Mouse (Mus musculus) liver, adult 2 months (tissue): ENCODE results near the gene Elmod1. TPM values are rescaled to one million over a fixed set of nuclear protein-coding genes. Genes with fewer than 3 reads are reported as not detected.
"Not testable (repeated sequence)": the region's sequence is repeated elsewhere in the genome, so short reads cannot be mapped to it uniquely, and the experiment has no call there.

Experiments used
- DNase-seq: peaks from one replicate; pipeline ENCODE4 v3.0.0-alpha.2; 2011; ENCODE audit warnings: low read depth, low spot score; ENCODE audit errors: extremely low read depth
- H3K27ac ChIP-seq: fragments of 200-500 bp; replicated peaks from 2 replicates; pipeline ENCODE4 v1.5.1; 2012; ENCODE audit warnings: low read depth, mild to moderate bottlenecking, control low read depth, inconsistent platforms, low read length; ENCODE audit not compliant: insufficient read depth
- H3K27me3 ChIP-seq: fragments of 200-500 bp; 2 replicates; pipeline ENCODE4 v1.6.1; 2012; ENCODE audit warnings: mild to moderate bottlenecking, moderate library complexity, low read length, inconsistent platforms; ENCODE audit not compliant: control insufficient read depth, insufficient read depth
- H3K36me3 ChIP-seq: fragments of 200-500 bp; 2 replicates; pipeline ENCODE4 v1.6.1; 2012; ENCODE audit warnings: low read length, inconsistent platforms; ENCODE audit not compliant: control insufficient read depth, insufficient read depth
- H3K4me1 ChIP-seq: fragments of 200-500 bp; 2 replicates; pipeline ENCODE4 v1.6.1; 2011; ENCODE audit warnings: low read length; ENCODE audit not compliant: control insufficient read depth, insufficient read depth
- H3K4me3 ChIP-seq: fragments of 200-500 bp; 2 replicates; pipeline ENCODE4 v1.5.1; 2011; ENCODE audit warnings: low read depth, mild to moderate bottlenecking, control low read depth, low read length, moderate library complexity; ENCODE audit not compliant: insufficient read depth
- H3K79me2 ChIP-seq: fragments of 200-500 bp; 2 replicates; pipeline ENCODE4 v1.6.1; 2012; ENCODE audit warnings: inconsistent platforms, mild to moderate bottlenecking, low read length, moderate library complexity; ENCODE audit not compliant: control insufficient read depth, insufficient read depth
- H3K9ac ChIP-seq: fragments of 200-500 bp; 2 replicates; pipeline ENCODE4 v1.6.1; 2012; ENCODE audit warnings: low read depth, mild to moderate bottlenecking, control low read depth, inconsistent platforms, low read length
- CTCF ChIP-seq: fragments of 200-500 bp; IDR thresholded peaks from 2 replicates; pipeline ENCODE4 v1.5.1; 2011; ENCODE audit warnings: low read depth, low read length, control low read depth
- POLR2A ChIP-seq: fragments of 200-500 bp; IDR thresholded peaks from 2 replicates; pipeline ENCODE4 v1.6.1; 2011; ENCODE audit warnings: low read length, control low read depth; ENCODE audit not compliant: insufficient read depth; ENCODE audit errors: extremely low read depth
- WGBS: fragments of 180-500 bp; shearing (Covaris S2); methylation state at CpG from one replicate; pipeline ENCODE4 v1.1.7; 2018; 5-methylcytosine and 5-hydroxymethylcytosine counted together
- polyA plus RNA-seq: library from polyadenylated mRNA; depleted of rRNA; stranded (reverse); fragments of >200 nt; gene quantifications from 2 replicates; pipeline ENCODE4 v1.2.3, GENCODE M21; 2012; rRNA removed
- total RNA-seq: library from RNA; depleted of rRNA; stranded (reverse); fragments of >200 nt; gene quantifications from 2 replicates; pipeline ENCODE4 v1.2.3, GENCODE M21; 2014; rRNA removed

The Elmod1 gene
- 0.07 TPM in 1 of 2 replicates, not detected in the other for total RNA-seq
- not detected in 2 replicates for polyA plus RNA-seq

GRCm38 (mm10) chr9:53975122-53975518, at the start of gene Elmod1:
Elmod1 (minus strand) TSS chr9:53975301.
- TF ChIP-seq POLR2A: no peak
- peak within 1 kb of the TSS; percentile 12; the same call in 1 of the 2 replicates for H3K4me3 ChIP-seq
- H3K27ac ChIP-seq: no peak within 1 kb of the TSS
- no peak within 1 kb of the TSS for H3K9ac ChIP-seq
- DNase-seq: no peak
- H3K4me1 ChIP-seq: peaks cover 3% of the 10 kb centered on the region; the same call in 1 of the 2 replicates
- peaks cover 8% of the 10 kb centered on the region for H3K27me3 ChIP-seq
- H3K79me2 ChIP-seq: no peaks in the 10 kb centered on the region
- 2% methylated on average over 36 of the region's 36 CpGs for WGBS
- no peaks in the 10 kb centered on the region for H3K36me3 ChIP-seq

DNA sequence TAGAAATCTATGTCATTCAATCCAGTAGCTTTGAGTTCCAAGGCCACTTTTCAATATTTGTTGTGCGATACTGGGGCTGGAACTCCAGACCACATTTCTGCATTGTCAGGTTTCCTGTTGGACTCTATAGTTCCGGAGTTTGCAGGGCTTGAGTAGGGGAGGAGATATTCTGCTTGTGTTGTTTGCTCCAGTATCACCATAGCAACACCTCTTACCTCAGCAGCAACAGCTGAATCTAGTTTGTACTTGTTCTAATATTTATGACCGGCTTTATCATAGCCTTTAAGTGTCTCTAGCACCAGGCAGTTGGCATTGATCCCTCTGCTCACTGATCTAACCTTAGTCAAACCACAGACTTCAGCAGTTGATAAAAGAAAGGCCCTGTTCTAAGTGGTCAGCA, 47.7 kb upstream of the Elmod1 start:
- H3K79me2 ChIP-seq: no peaks in the 10 kb centered on the region
- TF ChIP-seq POLR2A (no peak), CTCF (no peak)
- DNase-seq: no peak
- no peaks in the 10 kb centered on the region for H3K4me1 ChIP-seq
- no peaks in the 10 kb centered on the region for H3K36me3 ChIP-seq
- no peak overlapping the region for H3K9ac ChIP-seq
- no peaks in the 10 kb centered on the region for H3K27me3 ChIP-seq
- H3K27ac ChIP-seq: no peak overlapping the region
- no peak overlapping the region for H3K4me3 ChIP-seq
- WGBS: 67% methylated on average over 3 of the region's 3 CpGs

DNA sequence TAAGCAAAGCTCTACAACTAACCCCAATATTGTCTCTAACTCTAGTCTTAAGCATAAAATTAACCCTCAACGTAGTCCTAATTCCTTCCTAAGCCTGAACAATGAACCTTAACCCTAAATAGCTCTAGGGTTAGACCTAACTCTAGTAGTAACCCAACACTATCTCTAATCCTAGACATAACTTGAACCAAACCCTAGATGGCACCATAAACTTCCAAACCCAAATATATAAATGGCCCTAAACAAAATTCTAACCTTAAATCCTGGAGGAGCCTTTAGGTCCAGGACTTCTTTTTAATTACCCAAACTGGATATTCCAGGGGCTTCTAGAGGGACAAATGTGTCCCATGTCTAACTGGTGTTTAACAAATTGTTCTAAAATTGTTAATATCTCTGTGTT, 19.4 kb upstream of the Elmod1 start:
- Histone ChIP-seq H3K36me3 (no peaks in the 10 kb centered on the region), H3K27me3 (no peaks in the 10 kb centered on the region), H3K27ac (no peak overlapping the region), H3K9ac (no peak overlapping the region), H3K4me1 (no peaks in the 10 kb centered on the region), H3K79me2 (no peaks in the 10 kb centered on the region), H3K4me3 (no peak overlapping the region)
- peak; percentile 3 for DNase-seq
- whole genome bisulfite sequencing: 55% methylated on average over 1 of the region's 1 CpGs
- TF ChIP-seq CTCF (no peak), POLR2A (no peak)

DNA sequence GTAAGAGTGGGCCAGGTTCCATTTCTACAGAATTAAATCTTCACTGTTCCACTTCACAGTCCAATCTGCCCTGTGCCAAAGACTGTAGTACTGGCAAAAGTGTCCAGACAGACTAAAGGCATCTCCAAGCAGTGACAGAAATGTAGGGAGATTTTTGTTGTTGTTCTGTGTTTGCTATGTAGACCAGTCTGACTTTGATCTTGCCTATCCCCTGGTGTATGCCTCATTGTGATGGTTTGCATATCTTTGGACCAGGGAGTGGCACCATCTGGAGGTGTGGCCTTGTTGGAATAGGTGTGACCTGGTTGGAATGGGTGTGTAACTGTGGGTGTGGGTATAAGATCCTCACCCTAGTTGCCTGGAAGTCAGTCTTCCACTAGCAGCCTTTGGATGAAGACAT, 17.5 kb upstream of the Elmod1 start:
- H3K4me3 ChIP-seq, H3K36me3 ChIP-seq, H3K79me2 ChIP-seq, H3K27ac ChIP-seq, H3K9ac ChIP-seq, H3K4me1 ChIP-seq, H3K27me3 ChIP-seq, DNase-seq: not testable (repeated sequence)

GRCm38 (mm10) chr9:53990921-53991320, 15.8 kb upstream of the Elmod1 start:
- no peaks in the 10 kb centered on the region for H3K79me2 ChIP-seq
- TF ChIP-seq POLR2A (no peak), CTCF (peak; percentile 53)
- 0 out of 2 replicates have a peak, but pooled peaks cover 3% of the 10 kb centered on the region for H3K27me3 ChIP-seq
- no peak overlapping the region for H3K27ac ChIP-seq
- peak; percentile 25 for DNase-seq
- no peaks in the 10 kb centered on the region for H3K36me3 ChIP-seq
- WGBS: 2% methylated on average over 3 of the region's 3 CpGs
- no peaks in the 10 kb centered on the region for H3K4me1 ChIP-seq
- H3K4me3 ChIP-seq: no peak overlapping the region
- H3K9ac ChIP-seq: no peak overlapping the region

DNA sequence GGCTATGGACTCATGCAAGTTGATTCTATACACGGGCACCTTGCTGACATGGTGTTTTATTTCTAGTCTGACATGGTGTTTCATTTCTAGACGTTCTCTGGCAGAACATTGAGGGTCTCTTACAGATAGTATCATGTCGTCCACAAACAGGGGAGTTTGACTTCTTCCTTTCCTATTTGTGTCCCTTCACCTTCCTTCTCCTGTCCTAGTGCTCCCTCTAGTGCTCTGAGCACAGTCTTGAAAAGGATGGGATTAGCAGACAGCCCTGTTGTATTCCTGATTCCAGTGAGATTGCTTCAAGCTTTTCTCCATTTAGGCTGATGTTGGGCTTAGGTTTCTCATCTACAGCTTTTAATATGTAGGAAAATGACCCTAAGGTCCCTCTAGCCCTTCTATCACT, 11.9 kb upstream of the Elmod1 start:
- Histone ChIP-seq H3K36me3 (no peaks in the 10 kb centered on the region), H3K9ac (no peak overlapping the region), H3K4me3 (no peak overlapping the region), H3K27ac (no peak overlapping the region), H3K79me2 (no peaks in the 10 kb centered on the region), H3K27me3 (0 out of 2 replicates have a peak, but pooled peaks cover 3% of the 10 kb centered on the region), H3K4me1 (no peaks in the 10 kb centered on the region)
- no peak for TF ChIP-seq CTCF
- TF ChIP-seq POLR2A: no peak
- 28% methylated on average over 3 of the region's 3 CpGs for WGBS
- DNase-seq: peak; percentile 13
